Mouse (Mus musculus): ENCODE measurements at regions not wholly inside any gene's neighbourhood (a gene's known extent, or its start where the extent isn't known, plus 50 kb on each side); places are given as distances from the start of the nearest gene placed in this dataset.
"Not testable (repeated sequence)": the region's sequence is repeated elsewhere in the genome, so short reads cannot be mapped to it uniquely, and the experiment has no call there.

DNA sequence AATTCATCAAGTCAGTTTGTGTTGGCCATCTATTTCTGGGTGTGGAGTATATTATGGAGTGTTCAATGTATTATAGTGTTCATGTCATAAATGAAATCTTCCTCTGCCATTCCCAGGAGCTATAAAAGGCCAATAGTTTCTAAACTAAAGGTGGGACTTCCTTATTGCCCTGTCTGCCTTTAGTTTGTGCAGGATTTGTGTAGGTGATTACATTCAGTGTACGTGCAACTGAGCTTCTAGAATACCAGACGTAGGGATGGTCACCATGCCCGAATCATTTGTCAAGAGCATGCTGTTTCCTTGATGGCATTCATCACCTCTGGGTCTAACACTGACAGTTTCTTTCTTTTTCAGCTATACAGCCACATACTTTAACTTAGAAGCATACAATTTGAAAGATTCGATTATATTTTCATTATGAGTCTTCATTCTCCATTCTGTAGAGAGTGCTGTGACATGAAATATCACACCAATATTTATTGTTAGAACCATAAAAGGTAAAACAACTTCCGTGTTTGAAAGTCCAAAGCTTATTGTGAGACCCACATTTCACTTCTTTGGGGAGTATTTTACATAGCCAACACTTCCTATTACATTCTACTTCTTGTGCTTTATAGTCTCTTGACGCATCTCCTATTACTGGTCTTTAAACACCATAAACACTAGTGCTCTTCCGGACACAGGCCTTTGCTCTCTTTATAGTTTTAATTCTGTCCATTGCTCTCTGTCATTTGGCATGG lies 494.1 kb upstream of the Klf6 start:
- DNase-seq (ENCODE audit: low read depth, low spot score): no peak

DNA sequence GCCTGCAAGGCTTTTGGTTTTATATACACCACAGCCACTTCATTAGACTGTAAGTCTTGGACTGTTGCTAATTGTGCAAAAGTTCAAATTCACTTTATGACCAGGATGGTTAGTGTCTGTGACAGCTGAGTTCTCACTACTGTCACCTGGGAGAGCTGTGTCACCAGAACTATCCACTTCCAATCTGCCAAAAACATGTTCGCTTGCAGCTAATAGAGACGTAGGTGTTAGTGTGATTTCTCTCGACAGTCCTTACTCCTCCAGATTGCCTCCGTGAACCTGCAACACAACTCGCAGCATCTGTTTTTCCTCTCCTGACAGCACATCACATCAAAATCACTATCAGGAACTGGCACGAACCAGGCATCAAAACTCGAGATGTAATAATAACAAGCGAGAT lies 491.3 kb upstream of the Klf6 start:
- no peak for DNase-seq (ENCODE audit: low read depth, low spot score)

DNA sequence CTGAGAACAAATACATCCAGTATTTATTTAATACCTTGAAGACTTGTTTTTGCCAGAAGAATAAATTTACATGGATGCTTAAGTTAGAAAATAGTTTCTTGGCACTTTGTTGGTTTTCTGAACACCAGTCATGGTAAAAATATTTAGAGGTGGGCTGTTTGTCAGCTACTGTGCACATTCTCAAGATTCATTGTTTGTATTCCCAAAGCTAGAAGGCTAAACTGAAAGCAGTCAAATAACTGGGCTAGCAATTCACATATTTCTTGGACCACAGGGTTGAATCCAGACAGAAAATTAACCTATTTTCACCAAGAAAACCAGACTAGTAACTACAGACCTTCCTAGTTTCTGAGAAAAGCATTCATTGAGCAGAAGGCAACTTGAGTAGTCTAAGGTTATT lies 488.1 kb upstream of the Klf6 start:
- DNase-seq (ENCODE audit: low read depth, low spot score): no peak

DNA sequence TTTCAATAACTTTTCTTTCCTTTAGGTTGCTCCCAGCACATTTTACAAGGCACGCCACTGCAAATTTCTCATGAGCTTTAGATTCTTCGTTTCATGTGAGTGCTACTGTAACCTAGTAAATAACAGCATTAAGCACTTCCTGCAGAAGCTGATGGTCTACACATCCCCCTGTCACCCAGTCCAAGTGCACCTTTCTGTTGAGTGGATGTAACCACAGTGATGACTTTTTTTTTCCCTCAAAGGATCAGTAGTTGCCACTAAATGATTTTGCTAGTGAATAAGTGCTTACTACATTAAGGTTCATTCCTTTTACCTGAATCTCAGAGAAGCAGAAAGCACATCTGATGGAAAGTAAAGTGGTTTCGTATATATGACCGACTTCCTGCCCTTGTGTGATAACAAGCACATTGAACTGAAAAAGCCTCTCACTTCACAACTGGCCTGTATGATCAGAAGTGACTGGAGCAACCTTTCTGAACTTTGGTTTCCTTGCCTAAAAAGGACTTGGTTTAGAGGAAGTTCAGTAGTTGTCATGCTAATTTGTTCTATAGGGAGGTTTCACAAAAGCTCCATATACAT lies 453.0 kb upstream of the Klf6 start:
- peak; percentile 76 for DNase-seq (ENCODE audit: low read depth, low spot score)

DNA sequence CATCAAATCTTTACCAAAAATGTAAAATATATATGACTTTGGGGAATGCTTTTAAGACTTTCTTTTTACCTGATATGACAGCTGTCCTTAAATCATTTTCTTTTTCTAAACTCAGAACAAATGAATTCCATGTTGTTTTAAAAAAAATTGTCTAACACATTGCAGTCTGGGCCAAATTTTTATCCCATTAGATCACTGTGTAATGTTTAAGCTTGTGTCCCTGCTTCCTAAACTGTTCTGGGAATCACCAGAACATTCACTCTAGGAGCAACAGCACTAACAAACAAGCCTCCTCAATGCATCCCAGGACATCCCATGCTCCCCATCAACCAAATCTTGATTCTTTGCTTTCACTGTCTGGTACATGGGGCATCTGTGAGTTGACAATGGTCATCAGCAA lies 449.2 kb upstream of the Klf6 start:
- DNase-seq (ENCODE audit: low read depth, low spot score): no peak

DNA sequence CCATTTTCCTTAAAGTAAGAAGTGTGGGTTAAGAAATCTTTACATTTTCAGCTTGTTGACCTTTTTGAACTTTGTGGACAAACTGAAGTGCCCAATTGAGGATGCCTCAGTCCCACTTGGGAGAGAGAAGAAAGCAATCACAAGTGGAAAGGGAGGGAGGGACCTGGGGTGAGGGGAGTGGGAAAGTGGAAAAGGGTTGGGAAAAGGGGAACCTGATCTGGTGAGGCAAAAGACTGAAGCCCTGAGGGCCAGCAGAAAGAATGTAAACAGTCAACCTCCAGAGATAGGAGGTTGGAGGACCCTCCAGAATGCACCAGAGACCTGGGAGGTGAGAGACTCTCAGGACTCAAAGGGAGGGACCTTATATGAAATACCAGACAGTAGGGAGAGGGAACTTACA lies 448.3 kb upstream of the Klf6 start:
- DNase-seq (ENCODE audit: low read depth, low spot score): not testable (repeated sequence)

DNA sequence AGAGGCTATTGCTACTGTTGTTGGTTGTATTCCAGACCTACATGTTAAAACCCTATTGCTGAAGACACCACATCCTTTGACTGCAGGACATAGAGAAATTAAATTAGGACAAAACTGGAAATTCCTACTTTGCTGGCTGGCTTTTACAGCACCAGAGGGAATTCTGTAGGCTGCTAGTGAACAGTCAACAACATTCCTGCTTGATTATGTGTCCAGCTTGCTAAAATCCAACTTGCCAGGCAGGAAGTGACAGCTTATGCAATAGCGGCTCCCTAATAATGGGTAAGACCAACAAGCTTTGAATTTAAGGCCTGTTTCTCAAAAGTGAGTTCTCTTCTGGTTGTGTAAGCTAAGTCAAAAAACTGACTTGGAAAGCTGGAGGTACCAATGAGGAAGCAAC lies 437.2 kb upstream of the Klf6 start:
- no peak for DNase-seq (ENCODE audit: low read depth, low spot score)

DNA sequence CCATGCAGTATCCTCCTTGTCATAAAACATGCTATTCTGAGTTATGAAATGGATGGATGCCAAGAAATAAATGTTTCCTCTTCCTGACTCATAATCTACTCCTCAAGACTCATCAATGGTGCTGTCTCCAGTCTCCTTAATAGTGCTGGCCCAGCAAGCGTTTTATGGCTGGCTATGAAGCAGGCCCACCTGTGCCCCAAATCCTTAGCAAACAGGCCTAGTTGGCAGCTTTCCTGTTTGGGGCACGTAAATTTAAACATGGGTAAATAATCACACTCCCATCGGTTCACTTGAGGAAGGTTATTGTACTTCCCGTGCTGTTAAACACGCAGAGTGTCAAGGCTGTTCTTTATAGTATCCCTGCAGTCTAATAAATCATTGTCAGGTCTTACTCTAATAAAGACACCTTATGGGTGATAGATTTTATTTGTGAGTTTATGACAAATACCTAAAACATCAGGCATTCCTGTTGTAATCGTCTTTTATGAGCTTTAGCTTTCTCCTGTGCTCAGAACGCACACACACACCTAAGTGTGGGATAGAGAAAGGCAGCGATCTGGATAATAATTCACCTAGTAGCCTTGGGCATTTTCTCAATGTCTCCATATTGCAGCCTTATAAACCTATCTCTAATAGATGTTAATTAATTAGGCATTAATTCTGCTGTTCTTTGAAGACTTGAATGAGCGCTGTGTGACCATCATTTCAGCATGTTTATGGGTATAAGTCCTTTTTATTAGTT lies 435.6 kb upstream of the Klf6 start:
- DNase-seq (ENCODE audit: low read depth, low spot score): no peak

DNA sequence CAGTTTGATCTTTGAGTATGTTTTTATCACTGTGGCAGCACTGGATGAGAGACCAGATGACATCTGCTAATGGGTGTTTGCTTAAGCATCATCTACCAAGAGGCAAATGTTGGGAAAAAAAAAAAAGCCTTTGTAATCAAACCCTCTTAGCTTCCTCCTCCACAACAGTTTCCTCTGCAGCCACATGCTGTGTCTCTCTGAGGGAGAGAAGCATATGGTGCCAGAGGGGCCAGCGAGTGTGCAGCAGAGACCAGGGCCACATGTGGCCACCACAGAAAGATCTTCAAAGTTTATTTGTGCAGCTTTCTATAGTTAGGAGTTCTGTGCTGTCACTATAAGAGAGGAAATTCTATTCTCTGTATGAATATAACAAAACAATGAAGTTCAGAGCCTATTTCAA lies 427.6 kb upstream of the Klf6 start:
- DNase-seq (ENCODE audit: low read depth, low spot score): no peak

DNA sequence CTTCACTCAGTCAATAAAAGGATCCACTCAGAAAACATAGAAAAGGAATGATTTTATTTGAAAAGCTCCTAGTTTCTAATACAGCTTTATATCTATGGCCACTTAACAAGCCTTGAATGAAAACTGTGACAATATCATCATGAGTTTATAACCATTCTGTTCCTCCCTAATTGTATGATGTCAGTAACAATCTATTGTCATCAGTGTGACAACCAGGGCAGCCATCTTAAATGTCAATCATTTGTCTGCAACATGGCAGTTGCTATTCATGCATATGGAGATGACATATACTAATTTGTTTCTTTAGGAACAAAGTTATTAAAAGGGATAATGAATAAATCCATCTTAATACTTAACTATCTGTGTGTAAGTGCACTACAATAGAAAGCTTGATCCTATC lies 426.2 kb upstream of the Klf6 start:
- DNase-seq (ENCODE audit: low read depth, low spot score): no peak

DNA sequence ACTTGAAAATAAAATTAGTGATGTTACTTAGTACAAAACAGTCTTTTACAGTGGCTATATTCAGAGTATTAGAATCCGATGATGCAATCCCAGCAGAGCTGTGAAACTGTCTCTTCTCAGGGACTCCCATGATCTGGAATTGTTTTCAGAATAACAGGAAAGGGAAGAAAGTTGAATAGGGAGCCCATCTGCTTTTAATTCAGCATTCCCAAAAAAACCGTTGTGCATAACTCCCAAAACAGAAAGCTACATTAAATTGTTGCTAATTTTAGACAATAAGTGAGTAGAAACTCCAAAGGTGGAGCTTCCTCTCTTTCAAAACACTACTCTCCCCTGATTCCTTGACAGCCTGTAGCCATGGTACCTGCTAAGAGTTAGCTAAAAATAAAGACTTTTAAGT lies 425.1 kb upstream of the Klf6 start:
- no peak for DNase-seq (ENCODE audit: low read depth, low spot score)

DNA sequence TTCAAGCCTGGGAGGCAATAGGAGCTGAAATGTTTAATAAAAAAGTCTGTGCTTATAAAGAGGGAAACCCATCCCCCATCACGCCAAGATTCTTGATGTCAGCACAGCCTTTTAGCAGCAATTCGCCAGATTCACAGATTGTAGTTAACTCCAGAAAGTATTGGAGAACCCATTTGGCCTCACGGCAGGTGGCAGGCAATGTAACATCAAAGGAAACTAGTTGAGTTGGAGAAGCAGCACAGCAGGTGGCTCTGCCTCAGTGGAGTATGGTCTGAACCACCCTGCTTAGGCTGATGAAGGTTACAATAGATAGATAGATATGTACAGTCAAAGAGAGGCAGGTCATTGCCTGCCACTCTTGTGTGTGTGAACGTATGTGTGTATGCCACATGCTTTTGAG lies 420.8 kb upstream of the Klf6 start:
- no peak for DNase-seq (ENCODE audit: low read depth, low spot score)

DNA sequence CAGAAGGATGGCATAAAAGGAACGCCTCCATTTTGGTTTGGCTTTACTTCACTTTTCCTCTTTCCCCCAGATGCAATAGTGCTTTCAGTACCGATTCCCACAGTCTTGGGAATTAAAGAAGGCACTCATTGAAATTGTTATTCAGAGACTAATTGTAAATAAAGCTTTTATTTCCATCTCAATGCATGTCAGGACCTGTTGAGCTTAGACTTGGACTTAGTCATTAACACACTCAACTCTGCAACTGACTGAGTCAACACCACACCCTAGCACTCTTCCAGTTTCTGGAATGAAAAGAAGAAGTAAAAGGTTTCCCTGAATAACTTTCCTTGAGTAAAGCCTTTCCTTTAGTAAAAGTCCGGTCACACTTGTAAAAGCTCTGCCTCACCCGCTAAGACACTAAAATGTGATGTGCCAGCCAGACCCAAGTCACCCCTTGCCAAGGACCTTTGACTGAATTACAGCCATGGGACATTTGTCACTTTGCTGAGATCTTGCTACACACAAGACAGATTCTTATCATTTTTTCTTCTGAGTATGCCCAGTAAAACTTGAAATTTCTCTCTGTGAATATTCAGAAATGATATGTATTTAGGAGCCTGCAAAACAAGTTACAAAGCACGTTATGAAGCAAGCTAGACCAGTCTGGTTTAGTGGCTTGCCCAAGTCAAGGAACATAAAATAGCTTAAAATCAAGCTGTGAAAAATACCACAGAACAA lies 416.4 kb upstream of the Klf6 start:
- DNase-seq (ENCODE audit: low read depth, low spot score): no peak

DNA sequence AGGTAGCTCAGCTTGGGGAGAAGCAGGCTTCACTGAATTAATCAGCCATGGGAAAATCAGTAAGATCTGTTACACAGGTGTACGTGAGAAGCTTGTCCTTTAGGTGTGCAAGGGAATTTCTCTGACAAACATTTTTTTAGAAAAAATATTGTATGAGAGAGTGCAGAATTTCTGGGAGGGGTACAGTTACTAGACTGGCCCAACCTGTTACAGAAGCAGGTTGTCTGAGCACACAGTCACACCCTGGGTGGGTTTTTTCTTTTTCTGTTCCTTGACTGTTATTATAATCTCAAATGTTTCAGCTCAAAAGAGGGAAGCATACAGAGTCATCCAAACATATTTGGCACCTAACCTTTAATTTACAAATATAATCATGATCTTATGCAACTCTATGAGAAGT lies 412.7 kb upstream of the Klf6 start:
- no peak for DNase-seq (ENCODE audit: low read depth, low spot score)

DNA sequence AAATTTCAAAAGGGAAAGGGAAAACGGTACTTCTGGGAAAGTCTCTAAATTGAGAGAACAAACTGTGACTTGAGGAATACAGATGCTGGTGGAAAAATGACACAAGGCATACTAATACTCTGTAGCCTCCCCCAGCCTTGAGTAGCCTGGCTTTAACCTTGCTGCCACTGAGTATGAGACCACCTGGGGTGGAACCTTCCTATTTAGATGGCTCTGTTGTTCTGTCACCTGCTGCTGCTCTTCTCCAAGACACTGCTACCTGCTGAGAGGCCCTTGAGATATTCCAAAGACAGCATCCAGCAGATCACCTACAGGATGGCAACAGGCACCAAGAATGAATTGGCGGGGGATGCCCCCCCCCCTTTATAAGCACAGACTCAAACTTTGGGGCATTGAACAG lies 380.5 kb upstream of the Klf6 start:
- DNase-seq (ENCODE audit: low read depth, low spot score): no peak

DNA sequence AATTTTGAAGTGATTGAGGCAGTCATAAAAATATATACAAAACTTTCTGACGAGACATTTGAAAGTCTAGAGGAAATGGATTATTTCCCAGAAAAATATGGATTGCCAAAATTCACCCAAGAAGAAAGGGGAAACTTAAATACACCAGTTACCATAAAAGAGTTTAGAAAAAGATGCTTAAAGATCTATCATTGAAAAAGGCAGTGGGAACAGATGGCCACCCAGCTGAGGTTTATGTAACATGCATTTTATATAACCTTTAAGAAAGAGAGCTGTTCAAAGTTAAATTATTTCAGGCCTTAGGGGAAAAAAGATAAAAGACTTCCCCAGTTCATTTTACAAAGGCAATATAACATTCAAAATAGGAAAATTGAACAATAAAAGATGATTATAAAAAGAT lies 369.0 kb upstream of the Klf6 start:
- no peak for DNase-seq (ENCODE audit: low read depth, low spot score)

DNA sequence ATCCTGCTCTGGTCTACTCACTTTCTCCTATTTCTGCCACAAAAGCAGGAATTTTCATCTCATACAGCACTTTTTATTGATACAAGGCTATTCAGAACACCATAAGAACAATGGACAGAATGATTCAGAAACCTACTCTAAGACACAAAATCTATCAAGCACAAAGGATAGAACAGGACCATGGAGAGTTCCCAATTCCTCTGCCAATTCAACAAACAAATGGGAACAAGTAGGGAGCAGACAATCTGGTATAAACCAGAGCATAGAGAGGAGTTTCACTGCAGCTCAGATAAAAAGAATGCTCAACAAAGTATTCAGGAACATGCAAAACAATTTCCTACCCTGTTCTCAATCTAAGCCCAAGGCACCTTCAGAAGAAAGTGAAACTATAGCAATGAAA lies 363.7 kb upstream of the Klf6 start:
- DNase-seq (ENCODE audit: low read depth, low spot score): no peak

DNA sequence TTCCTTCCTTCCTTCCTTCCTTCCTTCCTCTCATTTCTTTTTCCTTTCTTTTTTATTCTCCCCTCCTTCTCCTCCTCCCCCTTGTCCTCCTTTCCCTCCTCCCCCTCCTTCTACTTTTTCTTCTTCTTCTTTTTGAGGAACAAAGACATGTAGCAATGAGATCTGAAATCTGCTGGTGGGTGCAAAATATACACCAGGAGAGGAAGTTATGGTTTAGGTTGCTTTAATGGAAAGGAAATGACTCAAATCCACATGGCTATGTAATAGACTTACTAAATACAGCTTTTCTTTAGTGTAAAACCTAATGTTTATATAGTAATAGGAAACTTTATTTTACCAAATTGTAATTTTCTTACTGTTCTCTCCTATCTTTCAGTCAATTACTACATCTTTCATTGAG lies 349.5 kb upstream of the Klf6 start:
- DNase-seq (ENCODE audit: low read depth, low spot score): no peak

DNA sequence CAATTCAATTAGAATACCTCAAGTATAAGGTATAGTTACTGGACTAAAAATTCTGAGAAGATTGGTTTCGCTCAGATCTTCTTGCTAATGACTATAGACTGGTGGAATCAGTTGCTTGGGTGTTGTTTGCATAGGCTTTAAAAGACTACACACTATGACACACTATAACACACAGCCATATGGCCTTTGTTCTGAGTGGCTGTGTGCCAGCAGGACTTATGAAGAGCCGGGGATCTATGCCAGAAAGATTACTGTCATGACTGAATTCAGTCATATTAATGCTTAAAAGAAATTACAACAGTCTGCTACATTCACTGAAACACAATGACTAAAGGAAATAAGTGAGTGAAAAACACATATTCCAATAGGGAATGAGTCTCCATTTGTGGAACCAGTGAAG lies 345.7 kb upstream of the Klf6 start:
- no peak for DNase-seq (ENCODE audit: low read depth, low spot score)

DNA sequence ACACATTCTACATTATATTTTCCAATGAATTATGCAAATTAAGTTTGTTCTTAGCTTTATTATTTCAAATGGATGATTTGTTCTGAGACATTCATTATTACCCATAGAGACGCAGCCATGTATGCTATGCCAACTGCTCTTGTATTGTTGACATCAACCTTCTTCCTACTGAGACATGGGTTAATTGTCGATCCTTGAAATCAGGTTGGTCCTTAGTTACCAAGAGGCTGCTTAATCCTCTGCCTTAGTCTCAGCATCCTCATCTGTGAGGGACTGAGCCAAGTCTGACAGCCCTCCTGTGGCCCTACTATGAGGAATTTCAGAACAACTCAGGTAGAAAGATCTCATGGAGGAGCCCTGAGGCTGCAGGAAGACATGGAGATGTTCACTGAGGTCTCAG lies 345.2 kb upstream of the Klf6 start:
- no peak for DNase-seq (ENCODE audit: low read depth, low spot score)

DNA sequence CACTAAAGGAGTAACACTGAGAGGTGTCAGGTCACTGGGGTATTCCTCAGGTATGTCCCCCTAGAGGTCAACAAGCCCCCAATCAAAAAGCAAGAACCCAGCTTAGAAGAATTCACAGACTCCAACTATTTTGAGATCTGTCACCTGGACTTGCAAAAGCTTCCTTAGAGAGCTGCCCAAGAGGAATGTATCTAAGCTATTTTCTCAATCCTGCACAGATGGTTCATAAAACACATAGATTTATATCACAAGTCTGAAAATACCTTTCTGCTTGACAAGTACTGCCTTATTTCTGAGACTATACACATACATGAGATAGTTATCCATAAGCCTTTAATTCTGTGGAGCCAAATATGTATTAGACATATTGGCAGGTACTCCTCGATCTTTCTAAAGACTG lies 342.1 kb upstream of the Klf6 start:
- DNase-seq (ENCODE audit: low read depth, low spot score): no peak

DNA sequence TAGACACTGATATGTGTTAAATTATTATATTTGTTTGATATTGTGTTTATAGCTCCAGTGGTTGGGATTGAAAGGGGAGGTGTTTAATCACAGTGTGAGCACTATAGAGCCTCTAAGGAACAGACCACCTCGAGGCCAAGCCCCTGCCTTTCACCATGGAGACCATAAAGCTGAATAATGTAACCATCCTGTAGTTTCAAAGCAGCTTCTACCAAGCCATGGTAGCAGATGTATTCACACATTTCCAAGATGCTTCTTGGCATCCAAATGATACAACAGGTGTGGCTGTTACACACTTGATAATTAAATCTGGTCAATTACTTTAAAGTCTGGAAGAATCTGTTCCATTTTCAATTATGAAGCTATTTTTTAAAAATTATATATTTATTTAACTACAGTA lies 341.7 kb upstream of the Klf6 start:
- DNase-seq (ENCODE audit: low read depth, low spot score): no peak

DNA sequence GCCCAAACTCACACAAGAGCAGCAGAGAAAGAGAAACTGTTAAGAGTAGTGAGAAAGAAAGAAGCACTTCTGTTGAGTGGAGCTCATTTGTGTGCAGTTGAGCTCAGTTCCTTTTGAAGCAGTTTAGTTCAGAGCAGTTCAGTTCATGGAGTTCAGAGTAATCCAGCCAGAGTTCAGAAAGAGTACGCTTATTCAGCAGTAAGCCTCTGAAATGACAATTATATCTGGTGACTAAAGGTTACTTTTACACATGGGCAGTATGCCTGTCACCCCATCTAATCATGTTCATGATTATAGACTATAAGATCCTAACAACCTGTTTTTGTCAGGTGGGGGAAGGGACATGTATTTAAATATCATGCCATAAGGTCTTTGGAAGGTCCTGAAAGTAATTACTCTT lies 333.9 kb upstream of the Klf6 start:
- DNase-seq (ENCODE audit: low read depth, low spot score): no peak

All from CD4-positive helper T cell, adult 2 months (primary cell).